Mouse (Mus musculus): ENCODE measurements around the gene Notch2.

DNA sequence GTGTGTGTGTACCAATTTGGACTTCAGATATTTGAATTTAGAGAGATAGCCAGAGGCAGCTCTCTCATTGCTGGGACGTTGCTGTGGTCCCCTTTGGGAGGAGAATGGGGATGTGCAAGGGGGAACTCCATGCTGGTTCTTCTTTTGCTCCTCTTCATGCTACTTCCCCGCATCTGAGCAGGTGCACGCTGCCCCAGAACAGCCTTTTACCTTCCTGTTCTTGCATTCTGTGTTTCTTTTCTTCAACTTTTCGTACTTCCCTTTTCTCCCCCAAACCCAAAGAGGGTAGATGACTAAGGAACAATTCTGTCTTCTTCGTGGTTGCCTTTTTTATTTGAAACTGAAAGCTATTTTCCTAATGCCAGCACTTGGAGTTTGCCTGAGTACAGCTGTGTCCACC, 8.0 kb upstream of the Notch2 start:
- TF ChIP-seq CTCF (IDR thresholded peaks at IDR 0.05; ENCODE audit: control insufficient read depth, insufficient read depth, insufficient read length) (no peak), MYOG (IDR thresholded peaks at IDR 0.05; ENCODE audit: control insufficient read depth, extremely low read depth, insufficient read length) (no peak), MAX (IDR thresholded peaks at IDR 0.05) (no peak), FOSL1 (IDR thresholded peaks at IDR 0.05; ENCODE audit: insufficient read depth, low read length, poor library complexity, severe bottlenecking) (no peak)
